Mouse (Mus musculus) thymus, adult 2 months (tissue): ENCODE results near the gene Lcn4. TPM values are rescaled to one million over a fixed set of nuclear protein-coding genes. Genes with fewer than 3 reads are reported as not detected.

ENCODE experiments used
- DNase-seq: peaks from one replicate; pipeline ENCODE4 v3.0.0; 2021
- H3K27ac ChIP-seq: fragments of 200-500 bp; 2 replicates; pipeline ENCODE4 v1.5.1; 2012; ENCODE audit warnings: low read length, control low read depth; ENCODE audit not compliant: control insufficient read depth, insufficient read depth
- H3K27me3 ChIP-seq: fragments of 200-500 bp; 2 replicates; pipeline ENCODE4 v1.6.1; 2012; ENCODE audit warnings: mild to moderate bottlenecking, low read length, moderate library complexity, mixed read lengths; ENCODE audit not compliant: control insufficient read depth, insufficient read depth
- H3K36me3 ChIP-seq: fragments of 200-500 bp; 2 replicates; pipeline ENCODE4 v1.6.1; 2012; ENCODE audit warnings: mild to moderate bottlenecking, low read length, moderate library complexity; ENCODE audit not compliant: control insufficient read depth, insufficient read depth
- H3K4me1 ChIP-seq: fragments of 200-500 bp; replicated peaks from 2 replicates; pipeline ENCODE4 v1.6.1; 2012; ENCODE audit warnings: low read length; ENCODE audit not compliant: control insufficient read depth, insufficient read depth
- H3K4me3 ChIP-seq: fragments of 200-500 bp; 2 replicates; pipeline ENCODE4 v1.5.1; 2012; ENCODE audit warnings: mild to moderate bottlenecking, low read length, control low read depth, moderate library complexity; ENCODE audit not compliant: control insufficient read depth, insufficient read depth
- CTCF ChIP-seq: fragments of 200-500 bp; IDR thresholded peaks from 2 replicates; pipeline ENCODE4 v1.5.1; 2012; ENCODE audit warnings: mild to moderate bottlenecking, control low read depth, low read length, moderate library complexity, borderline replicate concordance; ENCODE audit not compliant: control insufficient read depth, poor library complexity, insufficient read depth; ENCODE audit errors: extremely low read depth
- POLR2A ChIP-seq: fragments of 200-500 bp; IDR thresholded peaks from 2 replicates; pipeline ENCODE4 v1.6.1; 2012; ENCODE audit warnings: mild to moderate bottlenecking, low read length, control low read depth, moderate library complexity; ENCODE audit not compliant: control insufficient read depth, poor library complexity, insufficient read depth; ENCODE audit errors: extremely low read depth
- WGBS: fragments of 180-500 bp; shearing (Covaris S2); methylation state at CpG from one replicate; pipeline ENCODE4 v1.1.7; 2018; 5-methylcytosine and 5-hydroxymethylcytosine counted together
- polyA plus RNA-seq: library from polyadenylated mRNA; depleted of rRNA; stranded (reverse); fragments of >200 nt; gene quantifications from 2 replicates; pipeline ENCODE4 v1.2.3, GENCODE M21; 2012

The Lcn4 gene
- polyA plus RNA-seq, 1 experiment, result 1.3 TPM

DNA sequence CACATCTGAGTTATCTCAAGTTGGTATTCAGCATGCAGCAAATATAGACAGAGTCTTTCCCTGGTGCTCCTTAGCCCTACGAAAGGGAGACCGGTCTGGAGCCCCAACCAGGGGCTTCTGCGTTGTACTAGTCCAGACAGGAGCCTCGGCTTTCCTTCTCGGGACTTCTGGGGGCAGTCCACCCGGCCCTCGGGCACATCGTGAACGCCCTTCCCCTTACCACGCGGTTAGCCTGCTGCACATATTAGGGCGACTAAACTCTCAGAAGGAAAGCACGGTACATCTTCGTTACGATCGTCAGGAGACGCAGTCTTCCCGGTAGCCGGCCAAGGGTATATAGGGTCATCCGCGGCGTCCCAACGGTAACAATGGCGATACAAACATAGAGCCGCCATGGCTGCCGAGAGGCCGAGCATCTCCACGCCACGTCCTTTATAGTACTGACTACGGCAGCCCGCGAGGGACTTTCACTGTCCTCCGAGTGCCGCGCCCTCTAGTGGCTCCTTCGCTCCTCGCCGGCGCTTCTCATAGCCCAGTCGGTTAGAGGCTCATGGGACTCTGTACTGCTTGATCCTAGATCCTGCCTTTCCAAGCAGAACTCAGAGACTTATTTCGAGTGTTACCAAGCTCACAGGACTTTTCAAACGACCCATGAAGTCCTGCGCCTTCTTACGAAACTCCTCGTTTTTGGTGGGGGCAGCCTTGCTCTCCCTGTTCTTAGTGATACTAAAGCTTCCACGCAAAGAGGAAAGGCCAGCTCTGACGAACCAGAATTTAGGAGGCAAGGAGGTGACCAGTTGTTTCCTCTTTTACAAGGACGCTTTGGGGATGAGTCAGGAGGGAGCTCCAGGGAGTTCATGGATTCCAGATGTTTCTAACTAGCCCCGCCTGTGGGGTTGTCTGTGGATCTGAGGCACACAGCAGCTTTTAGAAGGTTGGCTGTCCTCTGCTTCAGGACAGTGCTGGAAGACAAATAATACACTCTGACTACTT, 30.9 kb downstream of the Lcn4 start:
- peak; percentile 78 for TF ChIP-seq POLR2A
- TF ChIP-seq CTCF, result peak; percentile 93; the same call in 1 of the 2 replicates
- Histone ChIP-seq H3K36me3 (peaks cover 19% of the 10 kb centered on the region), H3K27ac (peak overlapping the region; percentile 46; the same call in 1 of the 2 replicates), H3K27me3 (no peaks in the 10 kb centered on the region), H3K4me1 (peaks cover 5% of the 10 kb centered on the region; the same call in 1 of the 2 replicates), H3K4me3 (peak overlapping the region; percentile 99)
- 8% methylated on average over 49 of the region's 49 CpGs for WGBS
- peak; percentile 96 for DNase-seq

DNA sequence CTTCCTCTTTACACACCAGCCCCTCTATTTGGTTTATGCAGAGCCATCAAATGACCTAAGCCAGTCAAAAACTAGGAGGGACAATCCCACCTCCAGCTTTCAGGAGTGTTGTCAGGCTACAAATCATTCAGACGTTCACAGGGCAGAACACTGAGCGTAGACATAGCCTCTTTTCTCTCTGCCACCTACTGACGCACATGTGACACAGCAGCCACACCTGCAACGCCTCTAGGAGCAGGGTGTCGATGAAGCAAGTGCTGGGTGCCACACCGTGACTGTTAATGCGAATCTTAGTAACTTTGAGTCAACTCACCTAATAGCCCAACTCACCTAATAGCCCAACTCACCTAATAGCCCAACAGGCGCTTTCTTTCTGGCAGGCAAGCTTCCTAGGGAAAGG, 32.0 kb downstream of the Lcn4 start:
- DNase-seq, result peak; percentile 73
- no peak overlapping the region for H3K4me3 ChIP-seq
- peak; percentile 49; the same call in 1 of the 2 replicates for TF ChIP-seq CTCF
- no peak for TF ChIP-seq POLR2A
- H3K4me1 ChIP-seq, result peaks cover 5% of the 10 kb centered on the region; the same call in 1 of the 2 replicates
- H3K36me3 ChIP-seq, result peaks cover 19% of the 10 kb centered on the region
- 2% methylated on average over 8 of the region's 8 CpGs for WGBS
- H3K27ac ChIP-seq, result no peak overlapping the region
- H3K27me3 ChIP-seq, result no peaks in the 10 kb centered on the region

DNA sequence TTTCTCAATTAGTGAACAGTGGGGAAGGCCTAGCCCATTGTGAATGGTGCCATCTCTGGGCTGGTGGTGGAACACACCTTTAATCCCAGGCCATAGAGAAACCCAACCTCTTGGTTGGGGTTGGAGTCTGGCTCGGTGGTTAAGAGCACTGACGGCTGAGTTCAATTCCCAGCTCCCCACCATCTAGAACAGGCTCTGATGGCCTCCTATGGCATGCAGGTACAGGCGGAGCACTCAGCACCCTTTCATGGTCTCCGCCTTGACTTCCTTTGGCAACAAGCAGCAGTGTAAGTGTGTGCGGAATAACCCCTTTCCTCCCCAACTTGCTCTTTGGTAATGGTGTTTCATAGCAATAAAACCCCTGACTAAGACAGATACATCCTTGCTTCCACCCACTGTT, 32.5 kb downstream of the Lcn4 start:
- Histone ChIP-seq H3K36me3 (peaks cover 19% of the 10 kb centered on the region), H3K4me1 (peaks cover 5% of the 10 kb centered on the region; the same call in 1 of the 2 replicates), H3K27ac (no peak overlapping the region), H3K27me3 (no peaks in the 10 kb centered on the region), H3K4me3 (no peak overlapping the region)
- DNase-seq, result no peak
- TF ChIP-seq CTCF (no peak), POLR2A (no peak)
- WGBS, result 44% methylated on average over 5 of the region's 5 CpGs

DNA sequence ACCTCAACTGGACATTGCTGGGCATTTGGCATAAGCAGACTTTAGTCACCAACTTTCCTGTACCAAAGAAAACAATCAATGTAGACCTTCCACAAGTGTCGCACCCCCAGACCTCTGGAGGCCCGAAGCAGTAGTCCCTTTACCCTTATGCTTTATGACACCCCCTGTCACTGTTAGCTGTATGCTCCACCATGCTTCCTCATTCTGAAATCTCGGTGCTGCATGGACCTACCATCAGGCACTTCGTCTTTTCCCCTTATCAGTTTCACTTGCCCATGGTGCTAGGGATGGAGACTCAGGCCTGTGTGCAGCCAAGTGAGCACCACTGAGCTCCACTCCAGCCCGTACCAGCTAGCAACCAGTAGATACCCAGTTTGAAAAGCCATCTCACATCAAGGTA, 33.0 kb downstream of the Lcn4 start:
- 73% methylated on average over 5 of the region's 5 CpGs for WGBS
- H3K36me3 ChIP-seq, result peaks cover 19% of the 10 kb centered on the region
- H3K4me3 ChIP-seq, result no peak overlapping the region
- no peak overlapping the region for H3K27ac ChIP-seq
- peaks cover 5% of the 10 kb centered on the region; the same call in 1 of the 2 replicates for H3K4me1 ChIP-seq
- TF ChIP-seq POLR2A (no peak), CTCF (no peak)
- no peak for DNase-seq
- no peaks in the 10 kb centered on the region for H3K27me3 ChIP-seq

DNA sequence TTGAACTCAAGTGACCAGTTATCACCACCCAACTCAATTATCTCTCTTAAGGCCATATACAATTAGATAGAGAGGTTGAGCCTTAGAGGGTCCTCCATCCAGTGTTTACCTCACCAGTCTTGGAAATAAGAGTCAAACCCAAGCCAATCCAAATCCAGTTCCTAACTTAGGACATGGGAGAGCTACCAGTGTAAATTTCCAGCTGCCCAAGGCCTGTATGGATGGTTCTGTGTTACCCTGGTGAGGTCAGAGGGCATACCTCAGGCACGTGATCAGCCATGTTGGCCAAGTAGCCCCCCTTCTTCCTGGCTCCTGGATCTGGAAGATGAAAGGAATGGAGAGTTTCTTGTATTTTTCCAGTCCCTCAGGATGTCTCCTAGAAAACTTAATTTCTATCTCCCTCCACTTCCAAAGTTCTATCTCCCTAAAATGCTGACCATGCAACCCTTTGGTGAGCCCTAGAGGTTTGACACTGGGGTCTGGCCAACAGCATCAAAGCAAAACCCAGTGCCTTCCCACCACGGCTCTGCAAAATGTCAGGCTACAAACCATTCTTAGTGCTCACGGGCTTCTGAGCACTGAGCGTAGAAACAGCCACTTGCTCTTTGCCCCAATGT, 33.7 kb downstream of the Lcn4 start:
- DNase-seq, result no peak
- Histone ChIP-seq H3K27ac (no peak overlapping the region), H3K27me3 (no peaks in the 10 kb centered on the region), H3K36me3 (peaks cover 19% of the 10 kb centered on the region), H3K4me1 (peaks cover 5% of the 10 kb centered on the region; the same call in 1 of the 2 replicates), H3K4me3 (no peak overlapping the region)
- 94% methylated on average over 4 of the region's 4 CpGs for WGBS
- TF ChIP-seq POLR2A (no peak), CTCF (no peak)

DNA sequence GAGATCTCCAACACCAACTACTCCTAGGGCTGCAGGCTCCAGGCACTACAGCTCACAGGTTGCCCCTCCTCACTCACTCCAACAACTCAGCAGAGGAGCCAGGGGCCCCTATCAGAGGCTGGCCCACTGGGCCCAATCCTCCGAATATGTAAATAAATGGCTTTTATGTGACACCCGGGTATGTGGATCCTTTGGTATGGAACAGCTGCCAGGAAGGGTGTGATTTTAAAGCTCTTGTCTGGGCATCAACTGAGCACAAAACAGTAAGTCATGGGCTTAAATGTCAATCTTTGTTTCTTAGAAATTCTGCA, 34.8 kb downstream of the Lcn4 start:
- H3K36me3 ChIP-seq, result peaks cover 19% of the 10 kb centered on the region

More for the DNA sequence above, 34.8 kb downstream of the Lcn4 start:
- no peak for DNase-seq
- Histone ChIP-seq H3K4me3 (no peak overlapping the region), H3K27me3 (no peaks in the 10 kb centered on the region), H3K4me1 (peaks cover 5% of the 10 kb centered on the region; the same call in 1 of the 2 replicates), H3K27ac (no peak overlapping the region)
- TF ChIP-seq CTCF (no peak), POLR2A (no peak)
- 74% methylated on average over 2 of the region's 2 CpGs for WGBS
